Mouse (Mus musculus) embryo, embryonic 10 days (tissue): Measurements from ENCODE around the gene Zfp976.
"Not testable (repeated sequence)": the region's sequence is repeated elsewhere in the genome, so short reads cannot be mapped to it uniquely, and the experiment has no call there.

Source experiments
- DNase-seq: peaks from one replicate; pipeline ENCODE4 v3.0.0-alpha.2; 2015; ENCODE audit warnings: low spot score

Gene Zfp976

DNA sequence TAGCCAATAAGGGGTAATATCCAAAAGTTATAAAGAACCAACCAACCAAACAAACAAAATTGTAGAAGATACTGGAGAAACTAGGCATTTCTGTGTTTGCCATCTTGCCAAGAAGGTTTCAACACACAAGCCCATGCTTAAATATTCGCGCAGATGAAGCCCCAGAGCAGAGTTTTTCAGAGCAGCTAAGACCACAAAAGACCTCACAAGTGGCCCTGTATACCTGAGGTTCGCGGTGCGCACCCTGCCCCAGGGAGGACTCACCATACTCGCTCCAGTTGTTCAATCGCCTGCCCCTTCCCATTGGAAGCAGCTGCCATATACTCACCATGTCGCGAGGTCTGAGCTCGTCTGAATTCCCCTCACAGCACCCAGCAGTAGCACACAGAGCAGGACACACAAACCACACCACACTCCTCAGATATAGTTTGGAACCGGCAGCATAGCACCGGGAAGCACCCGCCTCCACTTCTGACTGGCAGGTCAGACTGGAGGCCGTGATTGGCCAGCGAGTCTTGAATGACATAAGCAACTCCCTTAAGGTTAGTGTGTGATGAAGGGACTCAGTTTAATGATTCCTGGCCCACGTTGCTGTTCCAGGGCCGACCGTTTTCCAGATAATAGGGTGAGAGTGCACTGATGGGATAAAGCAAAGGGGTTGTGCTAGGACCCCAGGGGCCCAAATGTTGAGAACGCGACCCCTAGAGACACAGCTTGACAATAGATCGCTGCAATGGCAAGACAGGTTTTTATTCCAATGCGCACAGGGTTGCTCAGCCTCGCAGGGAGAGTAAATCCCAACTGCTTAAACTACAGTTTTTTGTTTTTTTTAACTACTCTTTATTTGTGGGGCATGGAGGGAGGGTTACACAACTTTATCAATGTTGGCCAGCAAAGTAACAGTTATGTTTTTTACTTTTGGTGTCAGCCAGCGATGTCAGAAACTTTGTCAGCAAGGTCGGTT, at the start of gene Zfp976:
Gene Zfp976 (minus strand): TSS at position 437 of the 964 bp plus-strand sequence.
- peak; percentile 86 for DNase-seq

DNA sequence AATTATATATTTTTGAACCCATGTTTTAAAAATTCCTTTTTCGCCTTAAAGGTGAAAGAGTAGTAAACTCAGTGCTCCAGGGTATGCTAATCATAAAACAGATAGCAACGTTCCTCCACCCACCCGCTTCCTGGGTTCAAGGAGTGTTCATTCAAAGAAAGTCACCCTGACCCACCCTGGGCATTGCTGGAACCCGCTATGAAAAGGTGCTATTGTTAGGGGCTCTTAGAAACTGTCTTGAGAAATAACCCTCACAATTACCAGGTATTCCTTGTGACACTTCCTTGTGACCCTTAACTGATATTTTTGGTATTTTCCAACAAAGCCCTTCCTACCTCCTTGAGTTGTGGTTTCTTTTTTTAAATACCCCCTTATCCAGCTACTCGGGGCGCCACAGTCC, 37.7 kb upstream of the Zfp976 start:
- not testable (repeated sequence) for DNase-seq

DNA sequence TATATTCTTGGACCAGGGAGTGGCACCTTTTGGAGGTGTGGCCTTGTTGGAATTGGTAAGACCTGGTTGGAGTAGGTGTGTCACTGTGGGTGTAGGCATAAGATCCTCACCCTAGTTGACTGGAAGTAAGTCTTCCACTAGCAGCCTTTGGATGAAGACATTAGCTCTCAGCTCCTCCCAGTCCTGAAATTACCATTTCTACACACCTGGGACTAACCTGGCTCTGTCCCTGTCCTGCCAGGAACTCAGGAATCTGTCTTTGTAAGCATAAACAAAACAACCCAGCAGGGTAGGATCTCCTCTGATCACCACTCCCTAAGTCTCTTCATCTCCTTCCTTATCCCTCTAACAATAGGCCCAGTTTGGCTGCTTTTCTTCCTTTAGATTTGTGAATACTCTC, 37.3 kb upstream of the Zfp976 start:
- not testable (repeated sequence) for DNase-seq

DNA sequence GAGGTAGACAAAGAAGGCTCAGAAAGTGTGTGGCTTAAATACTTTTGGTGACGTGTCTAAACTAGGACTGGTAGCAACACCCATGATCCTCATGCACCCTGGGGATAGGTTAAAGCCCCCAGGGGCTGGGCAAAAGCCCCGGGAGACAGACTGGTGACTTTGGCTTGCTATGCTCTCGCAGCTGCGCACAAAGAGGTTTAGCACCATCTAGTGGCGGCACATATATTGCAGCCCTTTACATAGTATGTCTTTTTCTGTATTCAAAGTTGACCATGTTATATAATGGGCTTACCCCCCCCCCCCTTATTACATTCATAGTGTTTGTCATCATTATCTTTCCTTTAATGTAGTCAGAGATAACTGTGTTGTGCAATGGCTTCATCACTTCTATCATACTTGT, 17.8 kb upstream of the Zfp976 start:
- DNase-seq, result not testable (repeated sequence)

DNA sequence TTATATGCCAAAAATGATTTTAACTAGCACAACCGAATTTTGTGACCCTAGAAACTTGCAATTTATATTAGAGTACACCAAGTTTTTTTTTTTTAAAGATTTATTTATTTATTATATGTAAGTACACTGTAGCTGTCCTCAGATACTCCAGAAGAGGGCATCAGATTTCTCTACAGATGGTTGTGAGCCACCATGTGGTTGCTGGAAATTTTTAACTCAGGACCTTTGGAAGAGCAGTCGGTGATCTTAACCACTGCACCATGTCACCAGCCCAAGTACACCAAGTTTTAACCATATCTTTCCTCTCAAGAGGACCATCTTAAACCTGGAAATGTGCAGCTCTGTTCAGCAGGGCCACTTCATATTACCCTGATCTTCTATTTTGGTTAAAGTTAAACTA, 12.8 kb upstream of the Zfp976 start:
- DNase-seq, result not testable (repeated sequence)

DNA sequence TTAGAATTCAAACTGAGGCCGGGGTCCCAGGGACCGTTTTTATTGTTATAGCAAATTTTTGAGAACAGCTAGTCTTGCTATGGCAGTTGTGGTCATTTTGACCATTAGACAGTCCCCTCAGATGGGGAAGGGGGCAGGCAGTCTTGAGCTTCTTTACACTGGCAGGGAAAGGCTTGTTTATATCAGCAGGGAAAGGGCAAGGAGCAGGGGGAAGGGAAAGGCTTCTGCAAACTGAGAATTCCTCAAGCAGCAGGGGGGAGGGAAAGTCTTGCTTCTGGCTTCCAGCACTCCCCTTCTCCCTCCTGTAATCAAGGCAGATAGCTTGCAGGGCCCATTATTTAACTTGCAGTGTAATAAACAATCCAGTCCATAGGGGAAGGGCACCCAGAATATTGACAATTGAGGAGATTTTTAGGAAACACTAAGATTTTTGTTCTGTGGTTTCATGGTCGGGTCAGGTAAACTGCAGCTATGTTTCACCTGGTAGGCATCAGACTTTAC, 782 bp upstream of the Zfp976 start:
- not testable (repeated sequence) for DNase-seq

DNA sequence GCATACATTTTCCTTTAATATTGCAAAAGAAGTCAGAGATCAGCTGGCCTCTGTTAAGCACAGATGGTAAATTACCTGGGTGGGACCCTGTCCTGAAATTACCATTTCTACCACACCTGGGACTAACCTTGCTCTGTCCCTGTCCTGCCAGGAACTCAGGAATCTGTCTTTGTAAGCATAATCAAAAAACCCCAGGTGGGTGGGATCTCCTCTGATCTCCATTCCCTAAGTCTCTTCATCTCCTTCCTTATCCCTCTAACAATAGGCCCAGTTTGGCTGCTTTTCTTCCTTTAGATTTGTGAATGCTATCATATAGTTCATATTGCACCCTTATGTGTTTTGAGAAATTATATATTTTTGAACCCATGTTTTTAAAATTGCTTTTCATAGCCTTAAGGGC, 11.4 kb downstream of the Zfp976 start:
- DNase-seq, result not testable (repeated sequence)

DNA sequence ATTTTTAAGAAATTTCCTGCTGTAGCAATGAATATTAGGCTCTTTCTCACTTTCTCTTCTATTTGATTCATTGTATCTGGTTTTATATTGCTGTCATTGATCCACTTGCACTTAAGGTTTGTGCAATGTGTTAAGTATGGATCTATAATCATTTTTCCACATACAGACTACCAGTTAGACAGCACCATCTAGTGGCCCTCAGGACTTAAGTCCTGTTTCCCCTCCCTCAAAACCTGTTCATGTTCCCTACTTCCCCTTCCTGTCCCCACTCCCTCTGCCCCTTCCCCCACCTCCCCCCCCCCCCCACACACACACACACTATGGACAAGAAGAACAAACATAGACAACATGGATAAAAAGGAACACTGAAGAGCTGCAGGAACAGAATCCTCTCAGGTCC, 46.7 kb downstream of the Zfp976 start:
- not testable (repeated sequence) for DNase-seq

DNA sequence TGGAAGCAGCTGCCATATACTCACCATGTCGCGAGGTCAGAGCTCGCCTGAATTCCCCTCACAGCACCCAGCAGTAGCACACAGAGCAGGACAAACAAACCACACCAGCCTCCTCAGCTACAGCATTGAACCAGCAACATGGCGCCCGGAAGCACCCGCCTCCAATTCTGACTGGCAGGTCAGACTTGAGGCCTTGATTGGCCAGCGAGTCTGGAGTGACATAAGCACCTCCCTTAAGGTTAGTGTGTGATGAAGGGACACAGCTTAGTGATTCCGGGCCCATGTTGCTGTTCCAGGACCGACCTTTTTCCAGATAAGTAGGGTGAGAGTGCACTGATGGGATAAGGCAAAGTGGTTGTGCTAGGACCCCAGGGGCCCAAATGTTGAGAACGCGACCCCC, 50.0 kb downstream of the Zfp976 start, which contains the start of gene Zfp977:
Gene Zfp977 (minus strand): TSS at position 135 of the 400 bp plus-strand sequence.
- not testable (repeated sequence) for DNase-seq

DNA sequence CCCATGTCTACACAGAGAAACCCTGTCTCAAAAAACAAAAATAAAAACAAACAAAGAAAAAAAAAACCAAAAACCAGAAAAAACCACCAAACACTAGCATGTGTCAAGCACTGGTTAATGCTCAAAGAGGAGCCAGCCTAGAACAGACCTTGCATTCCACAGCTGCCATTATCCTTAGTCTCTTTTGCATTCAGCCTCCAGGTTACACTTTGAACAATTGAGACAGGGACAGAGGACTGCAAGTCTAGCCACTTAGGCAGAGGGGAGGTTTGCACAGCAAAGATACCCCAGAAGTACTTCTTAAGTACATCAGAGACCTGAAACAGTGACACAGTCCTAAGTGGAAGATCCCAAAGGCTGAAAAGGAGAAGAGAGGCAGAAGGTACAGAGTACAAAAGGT, 51.1 kb downstream of the Zfp976 start:
- DNase-seq, result not testable (repeated sequence)

DNA sequence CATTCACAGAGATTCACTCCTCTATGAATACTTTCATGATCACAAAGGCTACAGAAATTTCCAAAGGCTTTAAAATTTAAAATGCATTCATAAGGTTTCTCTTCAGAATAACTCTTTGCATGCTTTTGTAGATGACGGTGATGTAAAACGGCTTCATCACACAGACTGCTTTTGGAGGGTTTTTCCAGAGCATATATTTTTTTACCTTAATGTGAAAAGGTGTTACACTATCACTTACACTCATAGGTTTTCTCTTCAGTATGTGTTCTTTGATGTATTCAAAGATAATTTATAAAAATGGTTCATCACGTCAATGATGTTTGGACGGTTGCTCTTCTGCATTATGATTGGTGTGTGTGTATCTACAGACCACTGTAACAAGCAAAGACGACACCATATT, 63.9 kb downstream of the Zfp976 start, which contains the start of gene Gm21028:
Gene Gm21028 (minus strand): TSS at position 101 of the 400 bp plus-strand sequence.
- no peak for DNase-seq
